Mouse (Mus musculus): ENCODE measurements around the gene Pak7.

DNA sequence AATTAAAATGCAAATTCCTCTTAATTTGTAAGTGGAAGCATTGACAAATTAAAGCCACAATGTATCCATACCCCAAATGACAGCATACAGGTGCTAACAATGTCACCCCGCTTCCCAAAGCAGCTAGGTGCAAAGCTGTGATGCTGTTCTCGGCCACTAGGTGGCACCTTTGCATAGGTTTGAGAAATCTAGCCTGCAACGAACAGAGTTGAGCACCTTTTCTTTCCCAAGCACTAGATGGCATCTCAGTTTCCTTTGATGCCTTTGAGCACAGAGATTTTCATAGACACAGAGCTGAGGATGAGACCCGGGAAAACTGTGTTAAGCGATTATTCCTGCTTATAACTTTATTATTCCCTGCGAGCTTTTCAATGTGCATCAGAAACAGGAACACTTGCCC lies 238.8 kb downstream of the Pak7 start:
- TF ChIP-seq CTCF (IDR thresholded peaks at IDR 0.05) (peak; percentile 85), EP300 (IDR thresholded peaks at IDR 0.05; ENCODE audit: insufficient read depth, low read depth, low read length) (0 out of 2 replicates have a peak, but pooled peaks have one; percentile 25)
